Mouse (Mus musculus) hindbrain, postnatal 0 days (tissue): ENCODE data around the gene Trp53. TPM values are rescaled to one million over a fixed set of nuclear protein-coding genes. Genes with fewer than 3 reads are reported as not detected.
"Not testable (repeated sequence)": the region's sequence is repeated elsewhere in the genome, so short reads cannot be mapped to it uniquely, and the experiment has no call there.

Source experiments
- ATAC-seq: fragments of 200-750 bp; cut with Nextera tagmentation; 2 replicates; pipeline ENCODE4 v1.8.0; 2017; ENCODE audit warnings: mild to moderate bottlenecking, moderate TSS enrichment, moderate library complexity
- DNase-seq: peaks from one replicate; pipeline ENCODE4 v3.0.0-alpha.2; 2015; ENCODE audit warnings: low spot score
- H3K27ac ChIP-seq: fragments of 300-500 bp; sonication (generic); 2 replicates; pipeline ENCODE4 v1.5.1; 2014; ENCODE audit warnings: mild to moderate bottlenecking
- H3K27me3 ChIP-seq: fragments of 300-500 bp; sonication (generic); 2 replicates; pipeline ENCODE4 v1.6.1; 2014; ENCODE audit warnings: low read length, mixed read lengths; ENCODE audit not compliant: insufficient read depth
- H3K36me3 ChIP-seq: fragments of 300-500 bp; sonication (generic); 2 replicates; pipeline ENCODE4 v1.6.1; 2014; ENCODE audit warnings: low read length, mixed read lengths; ENCODE audit not compliant: insufficient read depth
- H3K4me1 ChIP-seq: fragments of 300-500 bp; sonication (generic); 2 replicates; pipeline ENCODE4 v1.6.1; 2014; ENCODE audit warnings: antibody characterized with exemption, low read length, mixed read lengths; ENCODE audit not compliant: insufficient read depth
- H3K4me2 ChIP-seq: fragments of 300-500 bp; sonication (generic); 2 replicates; pipeline ENCODE4 v1.6.1; 2014; ENCODE audit warnings: low read depth, mild to moderate bottlenecking, low read length, moderate library complexity, mixed read lengths
- H3K4me3 ChIP-seq: fragments of 300-500 bp; sonication (generic); 2 replicates; pipeline ENCODE4 v1.5.1; 2014; ENCODE audit warnings: low read length
- H3K9ac ChIP-seq: fragments of 300-500 bp; sonication (generic); replicated peaks from 2 replicates; pipeline ENCODE4 v1.6.1; 2014; ENCODE audit warnings: mild to moderate bottlenecking, low read length, moderate library complexity, mixed read lengths
- H3K9me3 ChIP-seq: fragments of 300-500 bp; sonication (generic); 2 replicates; pipeline ENCODE4 v1.6.1; 2016; ENCODE audit warnings: low read length, mixed read lengths
- CTCF ChIP-seq: IDR thresholded peaks from 2 replicates; pipeline ENCODE4 v1.5.1; 2016; ENCODE audit warnings: antibody characterized with exemption, control low read depth, low read depth
- WGBS: fragments of 180-500 bp; shearing (Covaris S2); extraction: QIAGEN DNeasy Blood & Tissue Kit; methylation state at CpG from one replicate; pipeline ENCODE4 v1.1.7; 2014; 5-methylcytosine and 5-hydroxymethylcytosine counted together
- polyA plus RNA-seq: library from polyadenylated mRNA; unstranded; fragments of >200 nt; fragmentation: Nextera tagmentation; extraction: Ambion mirVana; gene quantifications from 2 replicates; pipeline ENCODE4 v1.2.1, GENCODE M21; 2015
- total RNA-seq: library from RNA; depleted of rRNA; stranded (reverse); fragments of >200 nt; gene quantifications from 2 replicates; pipeline ENCODE4 v1.2.3, GENCODE M21; 2014

The Trp53 gene
- total and polyA plus RNA-seq, 2 experiments from 2014 or later, result 37.4 to 41.5 TPM

- H3K27me3 ChIP-seq, result no peaks in the 10 kb centered on the region
- 48% methylated on average over 4 of the region's 4 CpGs for WGBS
- ATAC-seq (peak; percentile 79), DNase-seq (peak; percentile 66)
- no peak overlapping the region for H3K9ac ChIP-seq
- H3K4me3 ChIP-seq, result no peak overlapping the region
- 0 out of 2 replicates have a peak, but pooled peaks cover 3% of the 10 kb centered on the region for H3K4me1 ChIP-seq
- TF ChIP-seq CTCF, result no peak
- H3K27ac ChIP-seq, result no peak overlapping the region
- H3K4me2 ChIP-seq, result no peak overlapping the region
- no peaks in the 10 kb centered on the region for H3K36me3 ChIP-seq
- H3K9me3 ChIP-seq, result no peaks in the 10 kb centered on the region
Observed at GRCm38 (mm10) chr11:69610899-69611298, 30.7 kb downstream of the Trp53 start.

- peak overlapping the region; percentile 6; the same call in 1 of the 2 replicates for H3K4me2 ChIP-seq
- peak overlapping the region; percentile 41; the same call in 1 of the 2 replicates for H3K27ac ChIP-seq
- H3K27me3 ChIP-seq, result no peaks in the 10 kb centered on the region
- H3K9me3 ChIP-seq, result no peaks in the 10 kb centered on the region
- no peak overlapping the region for H3K9ac ChIP-seq
- DNase-seq (peak; percentile 84), ATAC-seq (peak; percentile 60; the same call in 1 of the 2 replicates)
- TF ChIP-seq CTCF, result peak; percentile 82
- WGBS, result 7% methylated on average over 19 of the region's 19 CpGs
- 0 out of 2 replicates have a peak, but pooled peaks cover 3% of the 10 kb centered on the region for H3K4me1 ChIP-seq
- no peak overlapping the region for H3K4me3 ChIP-seq
- no peaks in the 10 kb centered on the region for H3K36me3 ChIP-seq
Observed at GRCm38 (mm10) chr11:69613553-69614256, 33.5 kb downstream of the Trp53 start.

- H3K27me3 ChIP-seq, H3K36me3 ChIP-seq, H3K4me1 ChIP-seq, H3K4me3 ChIP-seq, H3K9me3 ChIP-seq, H3K9ac ChIP-seq, H3K4me2 ChIP-seq, ATAC-seq, H3K27ac ChIP-seq, DNase-seq: not testable (repeated sequence)
- WGBS, result 53% methylated on average over 11 of the region's 11 CpGs
Observed at GRCm38 (mm10) chr11:69614257-69614588, 34.1 kb downstream of the Trp53 start.

GRCm38 (mm10) chr11:69616781-69617180 lies 36.6 kb downstream of the Trp53 start:
- WGBS, result 45% methylated on average over 10 of the region's 10 CpGs

GRCm38 (mm10) chr11:69617805-69618204 lies 37.6 kb downstream of the Trp53 start, which contains the start of gene Shbg:
Shbg (minus strand) TSS chr11:69617905.
- Histone ChIP-seq H3K27ac (no peak within 1 kb of the TSS), H3K4me1 (peaks cover 8% of the 10 kb centered on the region; the same call in 1 of the 2 replicates), H3K9me3 (no peaks in the 10 kb centered on the region), H3K36me3 (no peaks in the 10 kb centered on the region), H3K4me2 (no peak within 1 kb of the TSS), H3K4me3 (no peak within 1 kb of the TSS), H3K27me3 (no peaks in the 10 kb centered on the region), H3K9ac (no peak within 1 kb of the TSS)
- no peak for ATAC-seq
- 72% methylated on average over 5 of the region's 5 CpGs for WGBS
- no peak for TF ChIP-seq CTCF
- DNase-seq, result no peak

More at GRCm38 (mm10) chr11:69616781-69617180, 36.6 kb downstream of the Trp53 start:
- Histone ChIP-seq H3K27ac (no peak overlapping the region), H3K4me1 (0 out of 2 replicates have a peak, but pooled peaks cover 3% of the 10 kb centered on the region), H3K4me3 (no peak overlapping the region), H3K9ac (no peak overlapping the region), H3K4me2 (no peak overlapping the region), H3K9me3 (no peaks in the 10 kb centered on the region), H3K36me3 (no peaks in the 10 kb centered on the region), H3K27me3 (no peaks in the 10 kb centered on the region)
- no peak for DNase-seq
- TF ChIP-seq CTCF, result no peak
- ATAC-seq, result no peak

- no peaks in the 10 kb centered on the region for H3K36me3 ChIP-seq
- WGBS, result 88% methylated on average over 7 of the region's 7 CpGs
- no peak overlapping the region for H3K9ac ChIP-seq
- H3K27ac ChIP-seq, result no peak overlapping the region
- DNase-seq, result no peak
- ATAC-seq, result no peak
- H3K4me1 ChIP-seq, result peaks cover 5% of the 10 kb centered on the region; the same call in 1 of the 2 replicates
- no peak overlapping the region for H3K4me3 ChIP-seq
- no peak for TF ChIP-seq CTCF
- no peaks in the 10 kb centered on the region for H3K27me3 ChIP-seq
- no peak overlapping the region for H3K4me2 ChIP-seq
- H3K9me3 ChIP-seq, result no peaks in the 10 kb centered on the region
Observed at GRCm38 (mm10) chr11:69620394-69621081, 40.4 kb downstream of the Trp53 start.
